Mouse (Mus musculus): ENCODE data around the gene Ms4a18. TPM values are rescaled to one million over a fixed set of nuclear protein-coding genes. Genes with fewer than 3 reads are reported as not detected.

The Ms4a18 gene
- total RNA-seq, 2 experiments from 2014 or later, result not detected

GRCm38 (mm10) chr19:11022382-11022781 is 4.6 kb upstream of the Ms4a18 start:
- DNase-seq (ENCODE audit: low spot score in 2 of 2), result no peak
- H3K27ac ChIP-seq, result no peak overlapping the region
- TF ChIP-seq CTCF (conservative IDR thresholded peaks at IDR 0.05), result no peak
- H3K4me3 ChIP-seq, result no peak overlapping the region

GRCm38 (mm10) chr19:11017251-11017650 is 580 bp downstream of the Ms4a18 start:
- no peak for TF ChIP-seq CTCF (conservative IDR thresholded peaks at IDR 0.05)
- no peak overlapping the region for H3K4me3 ChIP-seq
- DNase-seq (ENCODE audit: low spot score in 2 of 2), result no peak
- H3K27ac ChIP-seq, result no peak overlapping the region

- DNase-seq (ENCODE audit: low spot score in 2 of 2), result no peak
- no peak overlapping the region for H3K27ac ChIP-seq
- no peak for TF ChIP-seq CTCF (conservative IDR thresholded peaks at IDR 0.05)
- no peak overlapping the region for H3K4me3 ChIP-seq
Observed at GRCm38 (mm10) chr19:11015998-11016397, 1.8 kb downstream of the Ms4a18 start.

- Histone ChIP-seq H3K4me3 (no peak overlapping the region), H3K27ac (no peak overlapping the region)
- no peak for TF ChIP-seq CTCF (conservative IDR thresholded peaks at IDR 0.05)
- DNase-seq (ENCODE audit: low spot score in 2 of 2), result no peak
Observed at GRCm38 (mm10) chr19:11015468-11015867, 2.4 kb downstream of the Ms4a18 start.

GRCm38 (mm10) chr19:10993150-10993549 is 24.7 kb downstream of the Ms4a18 start, which contains the start of gene Ms4a15:
TSS of gene Ms4a15 (minus strand) at chr19:10993250.
- no peak for TF ChIP-seq CTCF (conservative IDR thresholded peaks at IDR 0.05)
- no peak within 1 kb of the TSS for H3K27ac ChIP-seq
- no peak within 1 kb of the TSS for H3K4me3 ChIP-seq
- no peak for DNase-seq (ENCODE audit: low spot score in 2 of 2)

- no peak for TF ChIP-seq CTCF (conservative IDR thresholded peaks at IDR 0.05)
- no peak overlapping the region for H3K27ac ChIP-seq
Observed at GRCm38 (mm10) chr19:10991911-10992310, 25.9 kb downstream of the Ms4a18 start.

GRCm38 (mm10) chr19:10990751-10991150 is 27.1 kb downstream of the Ms4a18 start:
- Histone ChIP-seq H3K27ac (no peak overlapping the region), H3K4me3 (no peak overlapping the region)
- TF ChIP-seq CTCF (conservative IDR thresholded peaks at IDR 0.05), result no peak
- DNase-seq (ENCODE audit: low spot score in 2 of 2), result no peak

More at GRCm38 (mm10) chr19:10991911-10992310, 25.9 kb downstream of the Ms4a18 start:
- no peak for DNase-seq (ENCODE audit: low spot score in 2 of 2)
- no peak overlapping the region for H3K4me3 ChIP-seq

GRCm38 (mm10) chr19:10988563-10988962 is 29.3 kb downstream of the Ms4a18 start:
- Histone ChIP-seq H3K4me3 (no peak overlapping the region), H3K27ac (no peak overlapping the region)
- DNase-seq (ENCODE audit: low spot score in 2 of 2), result no peak
- TF ChIP-seq CTCF (conservative IDR thresholded peaks at IDR 0.05), result no peak

- no peak for TF ChIP-seq CTCF (conservative IDR thresholded peaks at IDR 0.05)
- no peak for DNase-seq (ENCODE audit: low spot score in 2 of 2)
- Histone ChIP-seq H3K4me3 (no peak overlapping the region), H3K27ac (no peak overlapping the region)
Observed at GRCm38 (mm10) chr19:10985889-10986288, 31.9 kb downstream of the Ms4a18 start.

- no peak overlapping the region for H3K27ac ChIP-seq
- TF ChIP-seq CTCF (conservative IDR thresholded peaks at IDR 0.05), result peak; percentile 28; the same call in 1 of the 2 replicates
Observed at GRCm38 (mm10) chr19:10984551-10984950, 33.3 kb downstream of the Ms4a18 start.

GRCm38 (mm10) chr19:10983146-10983545 is 34.7 kb downstream of the Ms4a18 start:
- Histone ChIP-seq H3K27ac (no peak overlapping the region), H3K4me3 (no peak overlapping the region)
- no peak for DNase-seq (ENCODE audit: low spot score in 2 of 2)
- TF ChIP-seq CTCF (conservative IDR thresholded peaks at IDR 0.05), result peak; percentile 69

More at GRCm38 (mm10) chr19:10984551-10984950, 33.3 kb downstream of the Ms4a18 start:
- H3K4me3 ChIP-seq, result no peak overlapping the region
- DNase-seq (ENCODE audit: low spot score in 2 of 2), result no peak

- TF ChIP-seq CTCF (conservative IDR thresholded peaks at IDR 0.05), result no peak
- no peak overlapping the region for H3K4me3 ChIP-seq
- no peak overlapping the region for H3K27ac ChIP-seq
- DNase-seq (ENCODE audit: low spot score in 2 of 2), result no peak
Observed at GRCm38 (mm10) chr19:10980210-10980609, 37.6 kb downstream of the Ms4a18 start.

GRCm38 (mm10) chr19:10979184-10980168 is 38.4 kb downstream of the Ms4a18 start:
- peak; percentile 53 to 76 for DNase-seq (ENCODE audit: low spot score in 2 of 2)
- peak; percentile 74 for TF ChIP-seq CTCF (conservative IDR thresholded peaks at IDR 0.05)
- Histone ChIP-seq H3K27ac (peak overlapping the region; percentile 33; the same call in 1 of the 2 replicates), H3K4me3 (no peak overlapping the region)

Data from layer of hippocampus, adult 2 months (tissue).